Mouse (Mus musculus) NIH3T3 (cell line): ENCODE measurements at regions not wholly inside any gene's neighbourhood (a gene's known extent, or its start where the extent isn't known, plus 50 kb on each side); places are given as distances from the start of the nearest gene placed in this dataset.

Source experiments
- DNase-seq: peaks from one replicate; pipeline ENCODE4 v3.0.0-alpha.2; 2012; ENCODE audit warnings: low read depth

- DNase-seq, result peak; percentile 83
Measured at GRCm38 (mm10) chr11:45174811-45175798, 558.0 kb downstream of the Ebf1 start.

GRCm38 (mm10) chr11:45176971-45177370 lies 559.9 kb downstream of the Ebf1 start:
- DNase-seq, result no peak

GRCm38 (mm10) chr11:45178036-45178435 lies 560.9 kb downstream of the Ebf1 start:
- DNase-seq, result no peak

- DNase-seq, result no peak
Measured at GRCm38 (mm10) chr11:45179019-45179418, 561.9 kb downstream of the Ebf1 start.

GRCm38 (mm10) chr11:45190601-45191370 lies 573.7 kb downstream of the Ebf1 start:
- no peak for DNase-seq

- no peak for DNase-seq
Measured at GRCm38 (mm10) chr11:45191392-45192189, 574.5 kb downstream of the Ebf1 start.

- DNase-seq, result no peak
Measured at GRCm38 (mm10) chr11:45193319-45193718, 576.2 kb downstream of the Ebf1 start.

- DNase-seq, result no peak
Measured at GRCm38 (mm10) chr11:45199520-45199919, 582.4 kb downstream of the Ebf1 start.

GRCm38 (mm10) chr11:45200714-45201405 lies 583.7 kb downstream of the Ebf1 start:
- DNase-seq, result peak; percentile 61

- no peak for DNase-seq
Measured at GRCm38 (mm10) chr11:45203446-45203845, 586.3 kb downstream of the Ebf1 start.

GRCm38 (mm10) chr11:45206611-45207525 lies 589.8 kb downstream of the Ebf1 start:
- peak; percentile 83 for DNase-seq

- DNase-seq, result no peak
Measured at GRCm38 (mm10) chr11:45214096-45214495, 597.0 kb downstream of the Ebf1 start.

- no peak for DNase-seq
Measured at GRCm38 (mm10) chr11:45216942-45217474, 599.9 kb downstream of the Ebf1 start.

- DNase-seq, result peak; percentile 27
Measured at GRCm38 (mm10) chr11:45219239-45219638, 602.1 kb downstream of the Ebf1 start.

GRCm38 (mm10) chr11:45222021-45222420 lies 604.9 kb downstream of the Ebf1 start:
- no peak for DNase-seq

- DNase-seq, result peak; percentile 41
Measured at GRCm38 (mm10) chr11:45235476-45236412, 616.1 kb upstream of the Clint1 start.

GRCm38 (mm10) chr11:45237056-45237455 lies 614.8 kb upstream of the Clint1 start:
- no peak for DNase-seq

GRCm38 (mm10) chr11:45239044-45239443 lies 612.8 kb upstream of the Clint1 start:
- no peak for DNase-seq

GRCm38 (mm10) chr11:45240419-45240818 lies 611.4 kb upstream of the Clint1 start:
- peak; percentile 17 for DNase-seq
